Mouse (Mus musculus) hindbrain, embryonic 15.5 days (tissue): Measurements from ENCODE around the gene Olfr348. TPM values are rescaled to one million over a fixed set of nuclear protein-coding genes. Genes with fewer than 3 reads are reported as not detected.

Experiments used
- ATAC-seq: fragments of 200-750 bp; cut with Nextera tagmentation; 2 replicates; pipeline ENCODE4 v1.8.0; 2017; ENCODE audit warnings: low read depth, moderate number of reproducible peaks, moderate TSS enrichment; ENCODE audit not compliant: low FRiP score
- H3K27ac ChIP-seq: fragments of 300-500 bp; sonication (generic); replicated peaks from 2 replicates; pipeline ENCODE4 v1.5.1; 2015; ENCODE audit warnings: mild to moderate bottlenecking, inconsistent platforms
- H3K27me3 ChIP-seq: fragments of 300-500 bp; sonication (generic); 2 replicates; pipeline ENCODE4 v1.6.1; 2015; ENCODE audit warnings: control low read depth, inconsistent platforms
- H3K36me3 ChIP-seq: fragments of 300-500 bp; sonication (generic); 2 replicates; pipeline ENCODE4 v1.6.1; 2015; ENCODE audit warnings: control low read depth, inconsistent platforms
- H3K4me1 ChIP-seq: fragments of 300-500 bp; sonication (generic); replicated peaks from 2 replicates; pipeline ENCODE4 v1.6.1; 2015; ENCODE audit warnings: control low read depth, inconsistent platforms
- H3K4me2 ChIP-seq: fragments of 300-500 bp; sonication (generic); 2 replicates; pipeline ENCODE4 v1.6.1; 2015; ENCODE audit warnings: moderate library complexity, mild to moderate bottlenecking, inconsistent platforms
- H3K4me3 ChIP-seq: fragments of 300-500 bp; sonication (generic); 2 replicates; pipeline ENCODE4 v1.5.1; 2015; ENCODE audit warnings: mild to moderate bottlenecking, inconsistent platforms
- H3K9ac ChIP-seq: fragments of 300-500 bp; sonication (generic); 2 replicates; pipeline ENCODE4 v1.6.1; 2015; ENCODE audit warnings: inconsistent platforms
- H3K9me3 ChIP-seq: fragments of 300-500 bp; sonication (generic); 2 replicates; pipeline ENCODE4 v1.6.1; 2016; ENCODE audit warnings: control low read depth, inconsistent platforms
- WGBS: fragments of 180-500 bp; shearing (Covaris S2); methylation state at CpG from one replicate; pipeline ENCODE4 v1.1.7; 2015; 5-methylcytosine and 5-hydroxymethylcytosine counted together
- polyA plus RNA-seq: library from polyadenylated mRNA; unstranded; fragments of >200 nt; fragmentation: Nextera tagmentation; extraction: Ambion mirVana; gene quantifications from 2 replicates; pipeline ENCODE4 v1.2.1, GENCODE M21; 2015

Olfr348 gene
- polyA plus RNA-seq = not detected in 2 replicates

GRCm38 (mm10) chr2:36783976-36784375 lies at the start of gene Olfr348:
Gene Olfr348, plus strand, starts transcription at chr2:36784276.
- Histone ChIP-seq H3K4me3 (no peak within 1 kb of the TSS), H3K4me1 (no peaks in the 10 kb centered on the region), H3K9me3 (peaks cover 10% of the 10 kb centered on the region), H3K27me3 (no peaks in the 10 kb centered on the region), H3K27ac (no peak within 1 kb of the TSS), H3K36me3 (no peaks in the 10 kb centered on the region), H3K4me2 (no peak within 1 kb of the TSS), H3K9ac (no peak within 1 kb of the TSS)
- 74% methylated on average over 2 of the region's 2 CpGs for WGBS
- no peak for ATAC-seq

- Histone ChIP-seq H3K9ac (no peak overlapping the region), H3K9me3 (no peaks in the 10 kb centered on the region), H3K36me3 (no peaks in the 10 kb centered on the region), H3K27me3 (no peaks in the 10 kb centered on the region), H3K27ac (no peak overlapping the region), H3K4me1 (no peaks in the 10 kb centered on the region), H3K4me2 (no peak overlapping the region), H3K4me3 (no peak overlapping the region)
- ATAC-seq = no peak
- 61% methylated on average over 3 of the region's 3 CpGs for WGBS
These were observed 47.9 kb upstream of the Olfr348 start for GRCm38 (mm10) chr2:36736226-36736625.

DNA sequence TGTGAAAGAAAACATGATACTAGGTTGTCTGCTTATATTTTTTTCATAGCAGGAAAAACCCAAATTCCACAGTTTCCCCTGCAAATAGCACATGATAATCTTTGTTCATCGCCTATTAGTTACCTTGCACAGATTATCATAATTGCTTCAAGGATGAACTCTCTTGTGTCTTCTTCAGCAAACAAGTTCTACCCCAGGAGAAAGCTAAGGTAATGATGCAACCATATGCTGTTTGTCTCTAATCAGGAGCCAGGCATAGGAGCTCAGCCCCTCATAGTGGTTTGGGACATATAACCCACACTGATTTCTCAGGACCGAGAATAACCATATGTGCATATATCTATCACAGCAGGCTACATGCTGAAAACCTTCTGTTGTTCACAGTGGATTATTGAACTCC lies 6.2 kb downstream of the Olfr348 start, which contains the start of gene Olfr50:
TSS of gene Olfr50 (plus strand) at position 301 of the 400 bp plus-strand sequence.
- no peak for ATAC-seq
- 83% methylated on average over 2 of the region's 2 CpGs for WGBS
- Histone ChIP-seq H3K36me3 (no peaks in the 10 kb centered on the region), H3K9me3 (peaks cover 15% of the 10 kb centered on the region), H3K27ac (no peak within 1 kb of the TSS), H3K4me3 (no peak within 1 kb of the TSS), H3K27me3 (no peaks in the 10 kb centered on the region), H3K9ac (no peak within 1 kb of the TSS), H3K4me1 (no peaks in the 10 kb centered on the region), H3K4me2 (no peak within 1 kb of the TSS)

GRCm38 (mm10) chr2:36816932-36817331 lies 32.9 kb downstream of the Olfr348 start, which contains the start of gene Olfr3:
Gene Olfr3, minus strand, starts transcription at chr2:36817032.
- H3K9ac ChIP-seq = no peak within 1 kb of the TSS
- H3K36me3 ChIP-seq = no peaks in the 10 kb centered on the region
- 79% methylated on average over 1 of the region's 1 CpGs for WGBS
- no peaks in the 10 kb centered on the region for H3K27me3 ChIP-seq
- no peak within 1 kb of the TSS for H3K4me3 ChIP-seq
- H3K4me1 ChIP-seq = no peaks in the 10 kb centered on the region
- ATAC-seq = no peak
- H3K9me3 ChIP-seq = peaks cover 6% of the 10 kb centered on the region; the same call in 1 of the 2 replicates
- H3K27ac ChIP-seq = no peak within 1 kb of the TSS
- H3K4me2 ChIP-seq = no peak within 1 kb of the TSS

Other genes starting within 250 kb of the Olfr348 start
- not detected in 2 replicates for gene Olfr344, start 217.6 kb upstream of the Olfr348 start, polyA plus RNA-seq
- not detected in 2 replicates for gene Olfr345, start 144.2 kb upstream of the Olfr348 start, polyA plus RNA-seq
- not detected in 2 replicates for gene Olfr346, start 98.5 kb upstream of the Olfr348 start, polyA plus RNA-seq
- gene Olfr347, start 52.4 kb upstream of the Olfr348 start, polyA plus RNA-seq = not detected in 2 replicates
- not detected in 2 replicates for gene Olfr50, start 6.3 kb downstream of the Olfr348 start, polyA plus RNA-seq
- not detected in 2 replicates for gene Olfr3, start 32.8 kb downstream of the Olfr348 start, polyA plus RNA-seq
- gene Olfr350, start 62.0 kb downstream of the Olfr348 start, polyA plus RNA-seq = not detected in 2 replicates
- not detected in 2 replicates for gene Olfr351, start 78.4 kb downstream of the Olfr348 start, polyA plus RNA-seq
- gene Olfr352, start 84.2 kb downstream of the Olfr348 start, polyA plus RNA-seq = not detected in 2 replicates
- not detected in 2 replicates for gene Olfr353, start 108.7 kb downstream of the Olfr348 start, polyA plus RNA-seq
- not detected in 2 replicates for gene Olfr354, start 121.4 kb downstream of the Olfr348 start, polyA plus RNA-seq
- gene Olfr355, start 144.6 kb downstream of the Olfr348 start, polyA plus RNA-seq = not detected in 2 replicates
- gene Olfr356, start 152.8 kb downstream of the Olfr348 start, polyA plus RNA-seq = not detected in 2 replicates
- not detected in 2 replicates for gene Olfr357, start 209.6 kb downstream of the Olfr348 start, polyA plus RNA-seq
- not detected in 2 replicates for gene Olfr358, start 225.1 kb downstream of the Olfr348 start, polyA plus RNA-seq